Mouse (Mus musculus) forebrain, embryonic 12.5 days (tissue): Measurements from ENCODE around the gene Catspere2. TPM values are rescaled to one million over a fixed set of nuclear protein-coding genes. Genes with fewer than 3 reads are reported as not detected.

Source experiments
- polyA plus RNA-seq: library from polyadenylated mRNA; unstranded; fragments of >200 nt; fragmentation: Nextera tagmentation; extraction: Ambion mirVana; gene quantifications from 2 replicates; pipeline ENCODE4 v1.2.1, GENCODE M21; 2016

Gene Catspere2
- polyA plus RNA-seq, 1 experiment from 2014 or later = 0.08 TPM

Other genes starting within 250 kb of the Catspere2 start
- gene Adss, start 186.9 kb upstream of the Catspere2 start, polyA plus RNA-seq = 47.0 and 49.4 TPM in 2 replicates
- 19.9 and 22.4 TPM in 2 replicates for gene Desi2, start 204.0 kb downstream of the Catspere2 start, polyA plus RNA-seq